Mouse (Mus musculus): ENCODE measurements around the gene Rnf10.

DNA sequence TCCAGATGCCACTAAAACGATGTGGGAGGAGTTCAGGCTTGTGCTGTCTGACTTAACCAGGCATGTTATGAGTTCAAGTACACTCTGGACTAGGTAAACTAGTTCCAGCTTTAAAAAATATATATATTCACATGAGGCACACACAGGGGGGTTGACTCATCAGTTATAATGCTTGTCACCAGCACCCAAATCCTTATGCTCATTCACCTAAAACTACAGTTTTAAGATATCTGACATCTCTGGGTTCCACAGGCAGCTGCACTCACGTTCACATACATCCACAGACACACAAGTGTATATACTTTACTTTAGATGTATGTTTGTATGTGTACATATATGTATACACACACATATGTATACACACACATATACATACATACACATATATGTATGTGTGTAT lies 6.1 kb upstream of the Rnf10 start:
- no peak for TF ChIP-seq CTCF (conservative IDR thresholded peaks at IDR 0.05; ENCODE audit: low read length)
- no peak for TF ChIP-seq POU5F1 (IDR thresholded peaks at IDR 0.05; ENCODE audit: borderline replicate concordance, low read length)
